Mouse (Mus musculus) bone marrow, adult 2 months (tissue): ENCODE data around the gene Tpd52l1.

ENCODE experiments used
- CTCF ChIP-seq: fragments of 200-500 bp; IDR thresholded peaks from 2 replicates; pipeline ENCODE4 v1.5.1; 2011; ENCODE audit warnings: low read length, control low read depth; ENCODE audit not compliant: control insufficient read depth, insufficient read depth
- POLR2A ChIP-seq: fragments of 200-500 bp; IDR thresholded peaks from 2 replicates; pipeline ENCODE4 v1.6.1; 2011; ENCODE audit warnings: low read depth, mild to moderate bottlenecking, control low read depth, low read length, borderline replicate concordance; ENCODE audit not compliant: control insufficient read depth

GRCm38 (mm10) chr10:31307024-31307598 lies 138.6 kb downstream of the Tpd52l1 start:
- TF ChIP-seq CTCF: no peak
- no peak for TF ChIP-seq POLR2A
